In genomic region chr11:121010044-121010755, GRCm38 (mm10) we compare ENCODE assay signal across 30 mouse cellular contexts. TPM values are rescaled to one million over a fixed set of nuclear protein-coding genes. Genes with fewer than 3 reads are reported as not detected.
DNase-seq lines count a peak whose midpoint lies in the region; ATAC-seq and TF ChIP-seq lines count a peak whose summit lies in the region.
"Had no signal": no experiment of that assay in that cellular context is flagged by ENCODE, and none has a peak within 500 bp of the region (broad histone marks: within the 10 kb centered on the region; RNA-seq: fewer than 3 reads in every experiment).

No protein-coding gene starts in this region.

- H3K9me3 ChIP-seq in intestine, postnatal 0 days (ENCODE audit: control insufficient read depth), result no peaks in the 10 kb centered on the region
- no peaks in the 10 kb centered on the region for H3K9me3 ChIP-seq in intestine, embryonic 15.5 days
- no peaks in the 10 kb centered on the region for H3K9me3 ChIP-seq in liver, embryonic 12.5 days (replicated peaks)
- H3K9me3 ChIP-seq: forebrain, embryonic 10.5 days; forebrain, embryonic 13.5 days; heart, embryonic 10.5 days; heart, embryonic 13.5 days; hindbrain, embryonic 15.5 days had no signal

- H3K4me3 ChIP-seq in intestine, postnatal 0 days (ENCODE audit: low read depth, low read length), result no peak overlapping the region
- H3K4me3 ChIP-seq in intestine, embryonic 15.5 days (replicated peaks), result no peak overlapping the region
- H3K4me3 ChIP-seq in liver, embryonic 12.5 days, result no peak overlapping the region
- H3K4me3 ChIP-seq: forebrain, embryonic 10.5 days; forebrain, embryonic 13.5 days; heart, adult 2 months; heart, embryonic 10.5 days; heart, embryonic 13.5 days; hindbrain, embryonic 15.5 days had no signal

- WGBS in intestine, postnatal 0 days, result 86% methylated on average over 3 of the region's 3 CpGs
- WGBS in intestine, embryonic 15.5 days, result 96% methylated on average over 3 of the region's 3 CpGs
- WGBS in liver, embryonic 12.5 days (ENCODE audit: insufficient replicate concordance), result 85% methylated on average over 3 of the region's 3 CpGs

- H3K27ac ChIP-seq in intestine, postnatal 0 days (ENCODE audit: low read depth, low read length), result no peak overlapping the region
- H3K27ac ChIP-seq in intestine, embryonic 15.5 days, result no peak overlapping the region
- no peak overlapping the region for H3K27ac ChIP-seq in liver, embryonic 12.5 days
- H3K27ac ChIP-seq: forebrain, embryonic 10.5 days; forebrain, embryonic 13.5 days; heart, adult 2 months; heart, embryonic 10.5 days; heart, embryonic 13.5 days; hindbrain, embryonic 15.5 days had no signal

- no peak for TF ChIP-seq CTCF in intestine, postnatal 0 days (IDR thresholded peaks at IDR 0.05; ENCODE audit: low read depth)

- 0 out of 2 replicates have a peak, but pooled peaks cover 4% of the 10 kb centered on the region for H3K4me1 ChIP-seq in intestine, postnatal 0 days (replicated peaks; ENCODE audit: control insufficient read depth, insufficient read depth, low read length)
- 0 out of 2 replicates have a peak, but pooled peaks cover 4% of the 10 kb centered on the region for H3K4me1 ChIP-seq in intestine, embryonic 15.5 days (replicated peaks)
- peaks cover 14% of the 10 kb centered on the region for H3K4me1 ChIP-seq in liver, embryonic 12.5 days
- H3K4me1 ChIP-seq: forebrain, embryonic 10.5 days; hindbrain, embryonic 15.5 days had no signal

- no peak overlapping the region for H3K4me2 ChIP-seq in intestine, postnatal 0 days (replicated peaks; ENCODE audit: low read depth)
- no peak overlapping the region for H3K4me2 ChIP-seq in intestine, embryonic 15.5 days (replicated peaks)
- no peak overlapping the region for H3K4me2 ChIP-seq in liver, embryonic 12.5 days
- H3K4me2 ChIP-seq: forebrain, embryonic 13.5 days; heart, embryonic 13.5 days; hindbrain, embryonic 15.5 days had no signal

- no peaks in the 10 kb centered on the region for H3K27me3 ChIP-seq in intestine, postnatal 0 days (replicated peaks; ENCODE audit: control insufficient read depth, insufficient read depth, low read length)
- no peaks in the 10 kb centered on the region for H3K27me3 ChIP-seq in intestine, embryonic 15.5 days (replicated peaks)
- peaks cover 14% of the 10 kb centered on the region; the same call in 1 of the 2 replicates for H3K27me3 ChIP-seq in liver, embryonic 12.5 days (replicated peaks)
- H3K27me3 ChIP-seq: forebrain, embryonic 13.5 days; heart, embryonic 13.5 days; hindbrain, embryonic 15.5 days had no signal

- peak; percentile 48; the same call in 1 of the 2 replicates for ATAC-seq in intestine, postnatal 0 days
- no peak for ATAC-seq in intestine, embryonic 15.5 days
- ATAC-seq in liver, embryonic 12.5 days, result 0 out of 2 replicates have a peak, but pooled peaks have one; percentile 13
- peak; percentile 77 for ATAC-seq in megakaryocyte progenitor cell, adult 5-6 weeks (replicated peaks; ENCODE audit: poor library complexity)
- no peak for ATAC-seq in cerebellum, adult (ENCODE audit: insufficient number of reproducible peaks, low FRiP score, low TSS enrichment)
- ATAC-seq: forebrain, embryonic 13.5 days; forebrain, embryonic 16.5 days; Patski had no signal

- no peak for DNase-seq in embryo, embryonic 10 days (ENCODE audit: low spot score)
- DNase-seq: adrenal gland, postnatal 10 days; adrenal gland, postnatal 36 days; cerebellum, adult 11 months; cerebellum, adult 2 months; cerebellum, adult 9-11 months; cerebellum, postnatal 25 days; gastrocnemius, postnatal 10 days; gastrocnemius, postnatal 36 days; heart, adult 2 months; heart, postnatal 14 days; heart, postnatal 4 days had no signal

- H3K9ac ChIP-seq in intestine, postnatal 0 days (ENCODE audit: low read depth, low read length), result no peak overlapping the region
- H3K9ac ChIP-seq in intestine, embryonic 15.5 days, result no peak overlapping the region
- H3K9ac ChIP-seq in liver, embryonic 12.5 days, result no peak overlapping the region
- H3K9ac ChIP-seq: forebrain, embryonic 13.5 days; heart, embryonic 13.5 days; hindbrain, embryonic 15.5 days had no signal

- no peaks in the 10 kb centered on the region for H3K36me3 ChIP-seq in intestine, postnatal 0 days (ENCODE audit: control insufficient read depth, insufficient read depth)
- H3K36me3 ChIP-seq in intestine, embryonic 15.5 days, result no peaks in the 10 kb centered on the region
- H3K36me3 ChIP-seq in liver, embryonic 12.5 days, result no peaks in the 10 kb centered on the region
- H3K36me3 ChIP-seq: forebrain, embryonic 10.5 days; heart, embryonic 10.5 days; heart, embryonic 13.5 days; hindbrain, embryonic 15.5 days had no signal

RNA-seq across cellular contexts. Expression of gene Csnk1d, which starts 19.1 kb away (rescaled TPM):
- 62.0 and 65.6 TPM in 2 replicates for polyA plus RNA-seq in intestine, postnatal 0 days (2015; fragmentation: Nextera tagmentation; extraction: Ambion mirVana)
- polyA plus RNA-seq in intestine, embryonic 15.5 days (2015; fragmentation: Nextera tagmentation; extraction: Ambion mirVana), result 106 TPM in 2 replicates
- 58.4 and 61.1 TPM in 2 replicates for polyA plus RNA-seq in liver, embryonic 12.5 days (2016; fragmentation: Nextera tagmentation; extraction: Ambion mirVana)
- total RNA-seq in megakaryocyte progenitor cell, adult 5-6 weeks (2015), result 51.3 and 64.2 TPM in 2 replicates
- 69.8 and 74.2 TPM in 2 replicates for total RNA-seq in megakaryocyte progenitor cell, adult 5-6 weeks (2017)

RNA-seq across cellular contexts. Expression of gene Cd7, which starts 29.0 kb away (rescaled TPM):
- polyA plus RNA-seq in intestine, postnatal 0 days (2015; fragmentation: Nextera tagmentation; extraction: Ambion mirVana), result 2.2 and 2.3 TPM in 2 replicates
- polyA plus RNA-seq in intestine, embryonic 15.5 days (2015; fragmentation: Nextera tagmentation; extraction: Ambion mirVana), result 5.6 and 6.1 TPM in 2 replicates
- 0.33 and 0.54 TPM in 2 replicates for polyA plus RNA-seq in liver, embryonic 12.5 days (2016; fragmentation: Nextera tagmentation; extraction: Ambion mirVana)
- total RNA-seq in megakaryocyte progenitor cell, adult 5-6 weeks (2015), result 0.44 and 0.59 TPM in 2 replicates
- 0.29 TPM in 1 of 2 replicates, not detected in the other for total RNA-seq in megakaryocyte progenitor cell, adult 5-6 weeks (2017)
- total RNA-seq: gastrocnemius, adult 18-20 months; gastrocnemius, postnatal 10 days; gastrocnemius, postnatal 36 days had no signal
- polyA plus RNA-seq: embryonic facial prominence, embryonic 11.5 days; forebrain, embryonic 10.5 days; forebrain, embryonic 13.5 days; forebrain, embryonic 16.5 days; heart, embryonic 10.5 days; hindbrain, embryonic 11.5 days; hindbrain, embryonic 15.5 days; Patski had no signal

RNA-seq across cellular contexts. Expression of gene Sectm1b, which starts 53.2 kb away (rescaled TPM):
- 159 and 166 TPM in 2 replicates for polyA plus RNA-seq in intestine, postnatal 0 days (2015; fragmentation: Nextera tagmentation; extraction: Ambion mirVana)
- polyA plus RNA-seq in intestine, embryonic 15.5 days (2015; fragmentation: Nextera tagmentation; extraction: Ambion mirVana), result 0.73 and 0.93 TPM in 2 replicates
- 0.14 TPM in 1 of 2 replicates, not detected in the other for polyA plus RNA-seq in liver, embryonic 12.5 days (2016; fragmentation: Nextera tagmentation; extraction: Ambion mirVana)
- total RNA-seq in megakaryocyte progenitor cell, adult 5-6 weeks (2015), result not detected in 2 replicates
- total RNA-seq in megakaryocyte progenitor cell, adult 5-6 weeks (2017), result not detected in 2 replicates
- total RNA-seq: adrenal gland, postnatal 10 days; adrenal gland, postnatal 36 days; ES-E14; gastrocnemius, adult 18-20 months; gastrocnemius, postnatal 10 days; gastrocnemius, postnatal 36 days; granulocyte monocyte progenitor cell, adult 5-6 weeks; heart, adult 2 months; heart, postnatal 14 days; heart, postnatal 4 days had no signal
- polyA plus RNA-seq: cerebellum, adult 2 months; cortical plate, adult 2 months; embryonic facial prominence, embryonic 11.5 days; forebrain, embryonic 10.5 days; forebrain, embryonic 13.5 days; forebrain, embryonic 16.5 days; heart, adult 2 months; heart, embryonic 10.5 days; heart, embryonic 13.5 days; hindbrain, embryonic 11.5 days; hindbrain, embryonic 15.5 days had no signal

Comparison
In these comparisons a context has a peak if more than half of its experiments do, and no peak if none do; other contexts are left out.
1. ATAC-seq: peak in intestine, postnatal 0 days (single experiment), liver, embryonic 12.5 days (single experiment) and megakaryocyte progenitor cell, adult 5-6 weeks (single experiment); none in intestine, embryonic 15.5 days (single experiment) and cerebellum, adult (single experiment).
2. RNA of gene Sectm1b, which starts 53.2 kb away (polyA plus RNA-seq): 159 to 166 TPM in intestine, postnatal 0 days; 0.73 to 0.93 TPM in intestine, embryonic 15.5 days and 0.14 TPM in liver, embryonic 12.5 days; every median in the first group is over 10 times any median in the second.